Mouse (Mus musculus) kidney, postnatal 4 days (tissue): ENCODE results near the gene Klk6.

ENCODE experiments used
- DNase-seq, 2 experiments: peaks; one replicate each; pipeline ENCODE4 v3.0.0; 2021; ENCODE audit warnings: mixed read lengths in 2 of 2

Gene Klk6

GRCm38 (mm10) chr7:43826056-43826455 is 1.8 kb downstream of the Klk6 start:
- no peak for DNase-seq

GRCm38 (mm10) chr7:43827706-43828105 is 3.4 kb downstream of the Klk6 start:
- no peak for DNase-seq

- no peak for DNase-seq
These were observed 4.7 kb downstream of the Klk6 start for GRCm38 (mm10) chr7:43829006-43829405.

- no peak for DNase-seq
These were observed 17.4 kb downstream of the Klk6 start, which contains the start of gene Klk5 for GRCm38 (mm10) chr7:43841701-43842100. TSS of gene Klk5 (plus strand) at chr7:43841971.

- no peak for DNase-seq
These were observed 19.5 kb downstream of the Klk6 start for GRCm38 (mm10) chr7:43843801-43844200.

GRCm38 (mm10) chr7:43851616-43852015 is 27.3 kb downstream of the Klk6 start:
- no peak for DNase-seq

- no peak for DNase-seq
These were observed 30.5 kb downstream of the Klk6 start for GRCm38 (mm10) chr7:43854642-43855380.

GRCm38 (mm10) chr7:43855709-43856108 is 31.4 kb downstream of the Klk6 start:
- DNase-seq: no peak

- no peak for DNase-seq
These were observed 32.0 kb downstream of the Klk6 start for GRCm38 (mm10) chr7:43856307-43856706.

- DNase-seq: no peak
These were observed 33.2 kb downstream of the Klk6 start for GRCm38 (mm10) chr7:43857501-43857900.

GRCm38 (mm10) chr7:43860411-43860810 is 36.1 kb downstream of the Klk6 start:
- DNase-seq: no peak

- peak; percentile 88 for DNase-seq
These were observed 48.9 kb downstream of the Klk6 start for GRCm38 (mm10) chr7:43873237-43873636.

- no peak for DNase-seq
These were observed 49.4 kb downstream of the Klk6 start for GRCm38 (mm10) chr7:43873674-43874073.

GRCm38 (mm10) chr7:43874868-43875375 is 50.6 kb downstream of the Klk6 start:
- DNase-seq: no peak

- DNase-seq: no peak
These were observed 52.1 kb downstream of the Klk6 start for GRCm38 (mm10) chr7:43876444-43876843.

GRCm38 (mm10) chr7:43878281-43878680 is 54.0 kb downstream of the Klk6 start:
- DNase-seq: no peak

GRCm38 (mm10) chr7:43880912-43881311 is 56.6 kb downstream of the Klk6 start, which contains the start of gene Klk4:
TSS of gene Klk4 (plus strand) at chr7:43881160.
- DNase-seq: no peak
